Mouse (Mus musculus) liver, adult 2 months (tissue): ENCODE measurements at regions not wholly inside any gene's neighbourhood (a gene's known extent, or its start where the extent isn't known, plus 50 kb on each side); places are given as distances from the start of the nearest gene placed in this dataset.

ENCODE experiments used
- CTCF ChIP-seq: fragments of 200-500 bp; IDR thresholded peaks from 2 replicates; pipeline ENCODE4 v1.5.1; 2011; ENCODE audit warnings: low read depth, low read length, control low read depth
- POLR2A ChIP-seq: fragments of 200-500 bp; IDR thresholded peaks from 2 replicates; pipeline ENCODE4 v1.6.1; 2011; ENCODE audit warnings: low read length, control low read depth; ENCODE audit not compliant: insufficient read depth; ENCODE audit errors: extremely low read depth

- TF ChIP-seq CTCF (no peak), POLR2A (no peak)
These were observed 232.8 kb upstream of the Habp2 start for GRCm38 (mm10) chr19:56054186-56054585.
